Mouse (Mus musculus): ENCODE measurements around the gene Prss23. TPM values are rescaled to one million over a fixed set of nuclear protein-coding genes. Genes with fewer than 3 reads are reported as not detected.

The Prss23 gene
- polyA plus RNA-seq, 1 experiment from 2014 or later: 26.4 TPM

Other genes with a start within 250 kb of the Prss23 start
- gene Tmem135, start 123.0 kb downstream of the Prss23 start, polyA plus RNA-seq (2016; fragmentation: Nextera tagmentation; extraction: Ambion mirVana): 14.4 and 16.3 TPM in 2 replicates
- gene Fzd4, start 122.8 kb downstream of the Prss23 start, polyA plus RNA-seq (2016; fragmentation: Nextera tagmentation; extraction: Ambion mirVana): 2.6 and 3.2 TPM in 2 replicates
- gene Me3, start 105.2 kb upstream of the Prss23 start, polyA plus RNA-seq (2016; fragmentation: Nextera tagmentation; extraction: Ambion mirVana): 1.1 and 1.3 TPM in 2 replicates